22 mouse cellular contexts compared by ENCODE assay signal in the genomic region with DNA sequence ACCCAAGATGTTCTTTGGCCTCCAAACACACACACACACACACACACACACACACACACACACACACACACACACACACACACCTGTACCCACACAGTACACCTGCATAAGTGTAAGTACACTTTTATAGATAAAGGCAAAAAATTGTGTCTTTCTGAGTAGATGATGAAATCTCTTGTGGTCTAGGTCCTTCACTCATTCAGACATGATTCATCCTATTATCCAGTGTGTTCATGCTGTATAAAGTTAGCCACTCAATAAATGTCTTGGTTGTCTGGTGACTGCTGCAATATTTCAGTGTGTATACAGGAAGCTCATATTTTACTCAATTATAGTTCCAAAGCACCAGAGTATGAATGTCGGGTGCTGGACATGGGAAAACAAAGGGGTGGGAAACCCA.
DNase-seq lines count a peak whose midpoint lies in the region; ATAC-seq and TF ChIP-seq lines count a peak whose summit lies in the region.
"Had no signal": no experiment of that assay in that cellular context is flagged by ENCODE, and none has a peak within 500 bp of the region (broad histone marks: within the 10 kb centered on the region; RNA-seq: fewer than 3 reads in every experiment).

No protein-coding gene starts in this region.

- peak; percentile 8 for DNase-seq in heart, adult 11 months
- DNase-seq in heart, postnatal 4 days = no peak
- DNase-seq in Patski (ENCODE audit: low read depth, low spot score) = no peak
- no peak for DNase-seq in embryo, embryonic 10 days (ENCODE audit: low spot score)
- DNase-seq: adrenal gland, adult 2 months; adrenal gland, postnatal 14 days; cerebellum, adult 11 months; cerebellum, adult 2 months; cerebellum, adult 9-11 months; cerebellum, postnatal 25 days; gastrocnemius, postnatal 25 days; heart, adult 2 months; heart, postnatal 14 days; kidney, adult 11 months had no signal

- H3K27me3 ChIP-seq in Patski (no peaks in the 10 kb centered on the region), myocyte (ENCODE audit: control insufficient read depth, insufficient read depth, insufficient read length) (no peaks in the 10 kb centered on the region)
- H3K27me3 ChIP-seq: forebrain, embryonic 12.5 days; forebrain, embryonic 15.5 days; heart, embryonic 13.5 days; hindbrain, embryonic 12.5 days; hindbrain, embryonic 15.5 days had no signal

- in situ Hi-C loops in Patski (cut with MboI; ENCODE audit: low pct_unique_long_range_greater_than_20kb) = no loop called here

- peak; percentile 69 for ATAC-seq in Patski
- no peak for ATAC-seq in erythroid progenitor cell, adult 5-6 weeks (replicated peaks; ENCODE audit: low FRiP score, poor library complexity, severe bottlenecking)
- ATAC-seq: forebrain, embryonic 15.5 days had no signal

- POLR2A ChIA-PET in Patski (lab: Charles Lee) = interaction anchor here (0.6 to 0.7 kb wide), 2 partner anchors 61 to 813 kb away, joined by 3 to 7 read pairs; no protein-coding TSS in a partner anchor

- H3K79me2 ChIP-seq in myocyte (ENCODE audit: control insufficient read depth, insufficient read depth) = no peaks in the 10 kb centered on the region

- no peak for TF ChIP-seq CTCF in Patski (IDR thresholded peaks at IDR 0.05)

- CTCF ChIA-PET in Patski (lab: Charles Lee) = no interaction called here

- no peak overlapping the region for H3K4me2 ChIP-seq in myocyte (ENCODE audit: low read depth)
- H3K4me2 ChIP-seq: forebrain, embryonic 12.5 days; forebrain, embryonic 15.5 days; heart, embryonic 13.5 days; hindbrain, embryonic 12.5 days; hindbrain, embryonic 15.5 days had no signal

- no peak for TF ChIP-seq POLR2A in myocyte (IDR thresholded peaks at IDR 0.05; ENCODE audit: insufficient read length, low read depth)

- no peaks in the 10 kb centered on the region for H3K36me3 ChIP-seq in myocyte (ENCODE audit: control insufficient read depth, insufficient read depth)
- H3K36me3 ChIP-seq: forebrain, embryonic 12.5 days; forebrain, embryonic 15.5 days; heart, embryonic 10.5 days; heart, embryonic 13.5 days; hindbrain, embryonic 12.5 days; hindbrain, embryonic 15.5 days had no signal

- H3K4me3 ChIP-seq in myocyte = no peak overlapping the region
- H3K4me3 ChIP-seq: forebrain, embryonic 12.5 days; forebrain, embryonic 15.5 days; heart, adult 2 months; heart, embryonic 10.5 days; heart, embryonic 13.5 days; hindbrain, embryonic 12.5 days; hindbrain, embryonic 15.5 days had no signal

- no peak overlapping the region for H3ac ChIP-seq in myocyte (ENCODE audit: control insufficient read depth, insufficient read length)

TF ChIP-seq in myocyte, 11 proteins besides CTCF, POLR2A, EP300 and RAD21:
- TF ChIP-seq MYOD1 (IDR thresholded peaks at IDR 0.05; ENCODE audit: control insufficient read depth in 1 of 3, insufficient read length in 2 of 3, low read depth in 2 of 3) = no peak
- TF ChIP-seq CEBPB (IDR thresholded peaks at IDR 0.05; ENCODE audit: insufficient read depth, poor library complexity, severe bottlenecking) = peak; percentile 57; the same call in 1 of the 2 replicates
- no peak for TF ChIP-seq E2F4 (IDR thresholded peaks at IDR 0.05; ENCODE audit: insufficient read depth)
